Mouse (Mus musculus): ENCODE results near the gene Ewsr1. TPM values are rescaled to one million over a fixed set of nuclear protein-coding genes. Genes with fewer than 3 reads are reported as not detected.

Gene Ewsr1
- polyA plus RNA-seq, 1 experiment: 518 TPM

GRCm38 (mm10) chr11:5057064-5057463, 42.0 kb downstream of the Ewsr1 start:
- TF ChIP-seq CTCF (IDR thresholded peaks at IDR 0.05; ENCODE audit: borderline replicate concordance, extremely low read depth, insufficient read depth, insufficient read length): no peak
- no peak for TF ChIP-seq POLR2A (IDR thresholded peaks at IDR 0.05; ENCODE audit: borderline replicate concordance, extremely low read depth, insufficient read depth, insufficient read length, poor library complexity, severe bottlenecking)
- DNase-seq (ENCODE audit: low read depth): no peak

- DNase-seq (ENCODE audit: low read depth): peak; percentile 49
- TF ChIP-seq POLR2A (IDR thresholded peaks at IDR 0.05; ENCODE audit: borderline replicate concordance, extremely low read depth, insufficient read depth, insufficient read length, poor library complexity, severe bottlenecking) (no peak), CTCF (IDR thresholded peaks at IDR 0.05; ENCODE audit: borderline replicate concordance, extremely low read depth, insufficient read depth, insufficient read length) (no peak)
These were observed 42.8 kb downstream of the Ewsr1 start for GRCm38 (mm10) chr11:5055945-5056938.

GRCm38 (mm10) chr11:5054874-5055273, 44.2 kb downstream of the Ewsr1 start:
- no peak for DNase-seq (ENCODE audit: low read depth)
- TF ChIP-seq CTCF (IDR thresholded peaks at IDR 0.05; ENCODE audit: borderline replicate concordance, extremely low read depth, insufficient read depth, insufficient read length) (no peak), POLR2A (IDR thresholded peaks at IDR 0.05; ENCODE audit: borderline replicate concordance, extremely low read depth, insufficient read depth, insufficient read length, poor library complexity, severe bottlenecking) (no peak)

- TF ChIP-seq POLR2A (IDR thresholded peaks at IDR 0.05; ENCODE audit: borderline replicate concordance, extremely low read depth, insufficient read depth, insufficient read length, poor library complexity, severe bottlenecking) (no peak), CTCF (IDR thresholded peaks at IDR 0.05; ENCODE audit: borderline replicate concordance, extremely low read depth, insufficient read depth, insufficient read length) (no peak)
- DNase-seq (ENCODE audit: low read depth): no peak
These were observed 44.9 kb downstream of the Ewsr1 start for GRCm38 (mm10) chr11:5054151-5054550.

GRCm38 (mm10) chr11:5052200-5052854, 46.7 kb downstream of the Ewsr1 start:
- no peak for DNase-seq (ENCODE audit: low read depth)
- TF ChIP-seq POLR2A (IDR thresholded peaks at IDR 0.05; ENCODE audit: borderline replicate concordance, extremely low read depth, insufficient read depth, insufficient read length, poor library complexity, severe bottlenecking): no peak
- no peak for TF ChIP-seq CTCF (IDR thresholded peaks at IDR 0.05; ENCODE audit: borderline replicate concordance, extremely low read depth, insufficient read depth, insufficient read length)

GRCm38 (mm10) chr11:5051629-5052028, 47.4 kb downstream of the Ewsr1 start:
- DNase-seq (ENCODE audit: low read depth): no peak
- TF ChIP-seq CTCF (IDR thresholded peaks at IDR 0.05; ENCODE audit: borderline replicate concordance, extremely low read depth, insufficient read depth, insufficient read length) (no peak), POLR2A (IDR thresholded peaks at IDR 0.05; ENCODE audit: borderline replicate concordance, extremely low read depth, insufficient read depth, insufficient read length, poor library complexity, severe bottlenecking) (no peak)

GRCm38 (mm10) chr11:5046321-5046926, 52.6 kb downstream of the Ewsr1 start:
- TF ChIP-seq CTCF (IDR thresholded peaks at IDR 0.05; ENCODE audit: borderline replicate concordance, extremely low read depth, insufficient read depth, insufficient read length): no peak
- no peak for TF ChIP-seq POLR2A (IDR thresholded peaks at IDR 0.05; ENCODE audit: borderline replicate concordance, extremely low read depth, insufficient read depth, insufficient read length, poor library complexity, severe bottlenecking)
- no peak for DNase-seq (ENCODE audit: low read depth)

- DNase-seq (ENCODE audit: low read depth): no peak
- TF ChIP-seq POLR2A (IDR thresholded peaks at IDR 0.05; ENCODE audit: borderline replicate concordance, extremely low read depth, insufficient read depth, insufficient read length, poor library complexity, severe bottlenecking): no peak
- TF ChIP-seq CTCF (IDR thresholded peaks at IDR 0.05; ENCODE audit: borderline replicate concordance, extremely low read depth, insufficient read depth, insufficient read length): no peak
These were observed 56.3 kb downstream of the Ewsr1 start for GRCm38 (mm10) chr11:5042645-5043381.

- no peak for DNase-seq (ENCODE audit: low read depth)
- TF ChIP-seq CTCF (IDR thresholded peaks at IDR 0.05; ENCODE audit: borderline replicate concordance, extremely low read depth, insufficient read depth, insufficient read length): no peak
- TF ChIP-seq POLR2A (IDR thresholded peaks at IDR 0.05; ENCODE audit: borderline replicate concordance, extremely low read depth, insufficient read depth, insufficient read length, poor library complexity, severe bottlenecking): no peak
These were observed 57.8 kb downstream of the Ewsr1 start for GRCm38 (mm10) chr11:5041144-5041780.

GRCm38 (mm10) chr11:5040585-5040984, 58.5 kb downstream of the Ewsr1 start:
- no peak for DNase-seq (ENCODE audit: low read depth)
- TF ChIP-seq CTCF (IDR thresholded peaks at IDR 0.05; ENCODE audit: borderline replicate concordance, extremely low read depth, insufficient read depth, insufficient read length): no peak
- TF ChIP-seq POLR2A (IDR thresholded peaks at IDR 0.05; ENCODE audit: borderline replicate concordance, extremely low read depth, insufficient read depth, insufficient read length, poor library complexity, severe bottlenecking): no peak
